Mouse (Mus musculus): ENCODE measurements around the gene Mme. TPM values are rescaled to one million over a fixed set of nuclear protein-coding genes. Genes with fewer than 3 reads are reported as not detected.

Mme gene
- polyA plus RNA-seq, 2 experiments: 0.03 to 0.11 TPM

DNA sequence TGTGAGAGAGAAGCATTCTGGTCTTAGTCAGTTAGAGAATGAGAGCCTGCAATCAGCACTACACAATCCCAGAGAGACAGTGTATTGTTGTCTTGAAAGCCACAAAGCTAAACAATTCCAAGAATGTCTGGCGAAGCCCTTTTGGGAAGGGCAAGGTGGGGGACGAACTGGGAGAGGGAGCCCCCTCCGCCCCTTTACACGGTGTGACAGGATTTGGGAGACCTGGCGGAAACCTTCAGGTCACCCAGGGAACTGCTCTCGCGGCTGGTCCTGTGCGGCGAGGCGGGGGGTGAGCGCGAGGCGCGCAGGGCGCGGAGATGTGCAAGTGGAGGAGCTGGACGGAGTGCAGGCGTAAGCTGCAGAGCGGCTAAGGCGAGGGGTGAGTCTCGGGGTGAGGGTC is 53.9 kb downstream of the Mme start:
- Histone ChIP-seq H3K36me3 (replicated peaks; ENCODE audit: control insufficient read depth, insufficient read depth, low read depth) (no peaks in the 10 kb centered on the region), H3K4me3 (ENCODE audit: insufficient read depth in 1 of 2, low read depth in 2 of 2, low read length in 2 of 2) (peak overlapping the region; percentile 5 to 40; a peak in 3 of 4 replicates), H3K9ac (replicated peaks) (no peak overlapping the region), H3K27me3 (ENCODE audit: control insufficient read depth, insufficient read depth, low read length) (peaks cover 18% of the 10 kb centered on the region), H3K4me2 (ENCODE audit: low read depth) (peak overlapping the region; percentile 55), H3K9me3 (ENCODE audit: control insufficient read depth, low read length) (no peaks in the 10 kb centered on the region), H3K4me1 (replicated peaks; ENCODE audit: control insufficient read depth in 2 of 2, insufficient read depth in 2 of 2, low read length in 1 of 2) (no peaks in the 10 kb centered on the region), H3K27ac (no peak overlapping the region)
- TF ChIP-seq CTCF (IDR thresholded peaks at IDR 0.05; ENCODE audit: low read depth): no peak
- TF ChIP-seq EP300 (IDR thresholded peaks at IDR 0.05; ENCODE audit: low read depth): no peak
- no peak for ATAC-seq (ENCODE audit: insufficient read depth)
- 7% methylated on average over 12 of the region's 21 CpGs for WGBS (ENCODE audit: insufficient replicate concordance)
- DNase-seq (ENCODE audit: low read depth in 3 of 3, low spot score in 3 of 3): no peak

DNA sequence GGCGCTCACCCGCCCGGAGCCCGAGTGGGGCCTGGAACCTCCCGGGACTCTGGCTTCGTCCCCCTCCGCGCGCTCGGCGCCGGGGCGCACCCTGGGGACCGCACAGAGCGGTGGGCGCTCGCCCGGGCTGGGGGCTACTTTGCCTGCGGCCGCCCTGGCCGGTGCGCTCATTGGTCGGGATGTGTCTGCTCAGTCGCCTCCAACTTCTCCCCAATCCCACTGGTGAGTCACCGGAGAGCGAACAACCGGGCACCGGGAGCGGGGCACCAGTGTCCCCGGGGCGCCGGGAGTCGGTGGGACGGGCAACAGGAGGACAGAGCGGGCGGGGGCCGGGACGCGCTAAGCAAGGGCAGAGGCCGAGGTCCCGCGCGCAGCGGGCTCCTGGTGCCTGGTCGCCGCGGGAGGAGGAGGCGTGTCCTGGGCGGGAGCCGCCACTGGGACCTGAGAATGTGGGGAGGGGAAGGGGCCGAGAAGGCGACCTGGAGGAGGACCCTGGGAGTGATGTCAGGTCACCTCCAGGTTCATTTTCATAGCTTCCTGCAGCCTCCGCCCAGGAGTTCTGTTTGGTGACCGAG is 54.4 kb downstream of the Mme start:
- ATAC-seq (ENCODE audit: insufficient read depth) (no peak), DNase-seq (ENCODE audit: low read depth in 3 of 3, low spot score in 3 of 3) (no peak)
- under 1% methylated on average over 54 of the region's 54 CpGs for WGBS (ENCODE audit: insufficient replicate concordance)
- H3K9ac ChIP-seq (replicated peaks): no peak overlapping the region
- H3K36me3 ChIP-seq (replicated peaks; ENCODE audit: control insufficient read depth, insufficient read depth, low read depth): no peaks in the 10 kb centered on the region
- TF ChIP-seq EP300 (IDR thresholded peaks at IDR 0.05; ENCODE audit: low read depth) (no peak), CTCF (IDR thresholded peaks at IDR 0.05; ENCODE audit: low read depth) (no peak)
- peaks cover 18% of the 10 kb centered on the region for H3K27me3 ChIP-seq (ENCODE audit: control insufficient read depth, insufficient read depth, low read length)
- H3K4me3 ChIP-seq (ENCODE audit: insufficient read depth in 1 of 2, low read depth in 2 of 2, low read length in 2 of 2): peak overlapping the region; percentile 34 to 40
- H3K9me3 ChIP-seq (ENCODE audit: control insufficient read depth, low read length): no peaks in the 10 kb centered on the region
- H3K4me2 ChIP-seq (ENCODE audit: low read depth): peak overlapping the region; percentile 55
- H3K4me1 ChIP-seq (replicated peaks; ENCODE audit: control insufficient read depth in 2 of 2, insufficient read depth in 2 of 2, low read length in 1 of 2): no peaks in the 10 kb centered on the region
- no peak overlapping the region for H3K27ac ChIP-seq

GRCm38 (mm10) chr3:63296411-63296810 is 55.1 kb downstream of the Mme start:
- H3K27me3 ChIP-seq (ENCODE audit: control insufficient read depth, insufficient read depth, low read length): peaks cover 18% of the 10 kb centered on the region
- H3K36me3 ChIP-seq (replicated peaks; ENCODE audit: control insufficient read depth, insufficient read depth, low read depth): no peaks in the 10 kb centered on the region
- no peak overlapping the region for H3K4me3 ChIP-seq (ENCODE audit: insufficient read depth in 1 of 2, low read depth in 2 of 2, low read length in 2 of 2)
- no peaks in the 10 kb centered on the region for H3K9me3 ChIP-seq (ENCODE audit: control insufficient read depth, low read length)
- no peak for TF ChIP-seq EP300 (IDR thresholded peaks at IDR 0.05; ENCODE audit: low read depth)
- no peak for TF ChIP-seq CTCF (IDR thresholded peaks at IDR 0.05; ENCODE audit: low read depth)
- ATAC-seq (ENCODE audit: insufficient read depth) (no peak), DNase-seq (ENCODE audit: low read depth in 3 of 3, low spot score in 3 of 3) (no peak)
- H3K4me2 ChIP-seq (ENCODE audit: low read depth): peak overlapping the region; percentile 55
- no peak overlapping the region for H3K27ac ChIP-seq
- no peak overlapping the region for H3K9ac ChIP-seq (replicated peaks)
- no peaks in the 10 kb centered on the region for H3K4me1 ChIP-seq (replicated peaks; ENCODE audit: control insufficient read depth in 2 of 2, insufficient read depth in 2 of 2, low read length in 1 of 2)
- WGBS (ENCODE audit: insufficient replicate concordance): 9% methylated on average over 12 of the region's 12 CpGs

- Histone ChIP-seq H3K9me3 (ENCODE audit: control insufficient read depth, low read length) (no peaks in the 10 kb centered on the region), H3K36me3 (replicated peaks; ENCODE audit: control insufficient read depth, insufficient read depth, low read depth) (no peaks in the 10 kb centered on the region), H3K4me2 (ENCODE audit: low read depth) (no peak overlapping the region), H3K27me3 (ENCODE audit: control insufficient read depth, insufficient read depth, low read length) (peaks cover 18% of the 10 kb centered on the region), H3K27ac (no peak overlapping the region), H3K9ac (replicated peaks) (no peak overlapping the region), H3K4me3 (ENCODE audit: insufficient read depth in 1 of 2, low read depth in 2 of 2, low read length in 2 of 2) (no peak overlapping the region), H3K4me1 (replicated peaks; ENCODE audit: control insufficient read depth in 2 of 2, insufficient read depth in 2 of 2, low read length in 1 of 2) (no peaks in the 10 kb centered on the region)
- TF ChIP-seq CTCF (IDR thresholded peaks at IDR 0.05; ENCODE audit: low read depth) (peak; percentile 41), EP300 (IDR thresholded peaks at IDR 0.05; ENCODE audit: low read depth) (no peak)
- ATAC-seq (ENCODE audit: insufficient read depth): no peak
- peak in 1 of 3 experiments; percentile 7 for DNase-seq (ENCODE audit: low read depth in 3 of 3, low spot score in 3 of 3)
- WGBS (ENCODE audit: insufficient replicate concordance): 7% methylated on average over 6 of the region's 6 CpGs
These were observed 56.5 kb downstream of the Mme start for GRCm38 (mm10) chr3:63297787-63298186.

DNA sequence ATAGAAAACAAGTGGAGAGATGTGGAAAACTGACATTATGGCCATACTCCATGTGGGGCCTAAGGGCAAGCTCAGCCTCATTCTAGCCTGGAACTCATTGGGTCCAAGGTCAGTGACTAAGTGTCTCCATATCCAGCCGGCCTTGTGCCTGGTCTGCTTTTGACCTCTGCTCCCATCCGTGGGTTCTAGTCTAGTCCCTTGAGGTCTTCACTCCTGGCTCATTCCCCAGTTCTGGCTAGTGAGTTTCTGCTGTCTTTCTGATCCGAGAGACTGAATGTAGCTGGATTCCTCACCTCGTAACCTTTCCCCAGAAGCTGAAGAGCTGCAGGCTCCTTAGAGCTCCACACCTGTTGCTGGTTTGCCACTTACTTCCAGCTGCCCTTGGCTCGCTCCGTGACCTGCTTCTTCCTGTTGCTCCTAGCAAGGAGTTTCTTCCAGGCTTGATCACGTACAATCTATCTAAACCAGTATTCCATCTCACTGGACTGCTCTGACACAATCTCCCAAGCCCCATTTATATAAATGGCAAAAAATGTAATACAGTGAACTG is 73.9 kb downstream of the Mme start:
- H3K4me2 ChIP-seq (ENCODE audit: low read depth): no peak overlapping the region
- no peak overlapping the region for H3K27ac ChIP-seq
- H3K9me3 ChIP-seq (ENCODE audit: control insufficient read depth, low read length): no peaks in the 10 kb centered on the region
- WGBS (ENCODE audit: insufficient replicate concordance): 62% methylated on average over 7 of the region's 7 CpGs
- H3K27me3 ChIP-seq (ENCODE audit: control insufficient read depth, insufficient read depth, low read length): no peaks in the 10 kb centered on the region
- ATAC-seq (ENCODE audit: insufficient read depth): no peak
- TF ChIP-seq CTCF (IDR thresholded peaks at IDR 0.05; ENCODE audit: low read depth): no peak
- TF ChIP-seq EP300 (IDR thresholded peaks at IDR 0.05; ENCODE audit: low read depth): no peak
- no peak for DNase-seq (ENCODE audit: low read depth in 3 of 3, low spot score in 3 of 3)
- H3K4me1 ChIP-seq (replicated peaks; ENCODE audit: control insufficient read depth in 2 of 2, insufficient read depth in 2 of 2, low read length in 1 of 2): no peaks in the 10 kb centered on the region
- no peaks in the 10 kb centered on the region for H3K36me3 ChIP-seq (replicated peaks; ENCODE audit: control insufficient read depth, insufficient read depth, low read depth)
- no peak overlapping the region for H3K4me3 ChIP-seq (ENCODE audit: insufficient read depth in 1 of 2, low read depth in 2 of 2, low read length in 2 of 2)
- H3K9ac ChIP-seq (replicated peaks): no peak overlapping the region

Data from liver, embryonic 14.5 days (tissue).